Mouse (Mus musculus) erythroblast, adult 5-6 weeks (primary cell): ENCODE results near the gene Lrrc45. TPM values are rescaled to one million over a fixed set of nuclear protein-coding genes. Genes with fewer than 3 reads are reported as not detected.
"Not testable (repeated sequence)": the region's sequence is repeated elsewhere in the genome, so short reads cannot be mapped to it uniquely, and the experiment has no call there.

Experiments used
- ATAC-seq: replicated peaks from 2 replicates; pipeline ENCODE4 v1.8.0; 2016; ENCODE audit warnings: moderate number of reproducible peaks, mild to moderate bottlenecking, moderate TSS enrichment, inconsistent platforms; ENCODE audit not compliant: poor library complexity, low FRiP score, severe bottlenecking
- total RNA-seq, 2 experiments: library from RNA; stranded (forward) in 1 of 2; stranded (reverse) in 1 of 2; fragments of 150-400 nt in 1 of 2; fragments of 200-764, 138-1000 nt in 1 of 2; gene quantifications; 2 replicates each; pipeline versions ENCODE4 v1.2.3 to v1.2.4; 2015 to 2017; ENCODE audit warnings: low replicate concordance in 2 of 2

The Lrrc45 gene
- total RNA-seq, 2 experiments from 2014 or later: 2.3 to 3.7 TPM

DNA sequence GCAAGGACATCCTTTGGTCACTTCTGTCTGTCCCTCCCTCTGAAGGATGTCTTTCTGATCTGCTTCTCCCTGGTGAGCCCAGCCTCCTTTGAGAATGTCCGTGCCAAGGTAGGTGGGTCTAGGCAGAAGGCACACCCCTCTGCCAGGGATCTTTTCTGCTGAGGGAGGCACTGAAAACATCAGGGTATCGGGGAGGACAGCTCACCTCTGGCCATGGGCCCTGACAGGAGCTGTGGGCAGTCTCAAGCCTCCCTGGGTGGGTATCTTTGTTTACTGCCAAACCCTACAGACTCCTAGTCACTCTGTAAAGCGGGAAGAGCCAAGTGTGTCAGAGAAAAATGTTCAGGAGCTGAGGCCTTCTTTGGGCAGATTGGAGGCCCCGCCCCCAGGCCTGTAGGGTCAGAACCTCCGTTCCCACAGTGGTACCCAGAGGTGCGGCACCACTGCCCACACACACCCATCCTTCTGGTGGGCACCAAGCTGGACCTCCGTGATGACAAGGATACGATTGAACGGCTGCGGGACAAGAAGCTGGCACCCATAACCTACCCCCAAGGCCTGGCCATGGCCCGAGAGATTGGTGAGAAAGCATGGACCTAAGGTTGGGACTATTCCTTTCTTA is 9.1 kb downstream of the Lrrc45 start:
- no peak for ATAC-seq

DNA sequence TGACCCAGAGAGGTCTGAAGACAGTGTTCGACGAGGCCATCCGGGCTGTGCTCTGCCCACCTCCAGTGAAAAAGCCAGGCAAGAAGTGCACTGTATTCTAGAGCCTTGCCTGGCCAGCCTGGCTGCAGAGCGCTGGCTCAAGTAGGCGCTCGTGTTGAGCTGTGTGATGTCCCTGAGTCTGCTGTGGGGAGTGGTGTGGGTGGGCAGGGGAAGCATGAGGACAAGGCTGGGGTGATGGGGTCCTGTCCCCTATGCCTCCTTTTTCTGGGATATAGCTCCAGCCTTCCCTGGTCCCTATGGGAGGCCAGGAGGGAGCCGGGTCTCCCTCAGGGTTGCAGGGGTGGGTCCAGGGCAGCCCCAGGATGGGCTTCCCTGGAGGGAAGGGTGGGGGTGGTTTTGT is 9.8 kb downstream of the Lrrc45 start:
- no peak for ATAC-seq

DNA sequence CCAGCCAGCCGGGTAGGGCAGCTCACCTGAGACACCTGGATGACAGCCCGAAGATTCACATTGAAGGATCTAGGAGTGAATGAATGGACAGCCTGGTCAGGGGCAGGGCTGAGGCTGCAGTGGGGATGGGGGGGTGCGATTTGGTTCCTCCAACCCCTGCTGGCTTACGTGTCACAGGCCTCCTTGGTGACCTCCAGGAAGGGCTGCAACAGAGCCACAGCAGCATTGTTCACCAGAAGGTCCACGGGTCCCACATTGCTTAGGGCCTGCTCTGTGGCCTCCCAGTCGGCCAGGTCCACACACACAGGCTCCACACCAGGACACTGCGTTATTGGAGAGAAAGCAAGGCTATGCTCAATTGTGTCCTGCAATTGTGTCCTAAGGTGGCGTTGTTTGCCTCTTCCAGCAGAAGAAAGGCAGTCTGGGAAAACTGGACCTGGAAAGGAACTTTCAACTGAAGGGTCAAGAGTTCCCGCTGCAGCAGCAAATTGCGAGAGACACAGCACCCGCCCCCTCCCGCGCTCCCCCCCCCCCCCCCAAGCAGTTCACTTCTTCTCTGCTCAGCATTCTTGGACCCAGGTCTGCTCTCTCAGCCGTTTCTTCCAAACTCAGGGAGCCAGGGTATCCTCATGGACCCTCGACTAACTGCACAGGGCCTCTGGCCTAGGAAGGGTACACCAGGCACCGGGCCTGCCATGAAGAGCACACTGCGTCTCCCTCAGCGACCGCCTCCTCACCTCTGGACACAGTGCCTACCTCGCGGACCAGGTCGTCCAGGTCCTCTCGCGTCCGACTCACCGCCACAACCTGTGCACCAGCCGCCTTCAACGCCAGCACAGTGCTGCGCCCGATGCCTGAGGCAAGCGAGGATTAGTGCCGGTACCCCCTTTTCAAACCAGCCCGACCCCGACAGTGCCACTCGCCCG is 12.8 kb downstream of the Lrrc45 start:
- peak; percentile 8; the same call in 1 of the 2 replicates for ATAC-seq

DNA sequence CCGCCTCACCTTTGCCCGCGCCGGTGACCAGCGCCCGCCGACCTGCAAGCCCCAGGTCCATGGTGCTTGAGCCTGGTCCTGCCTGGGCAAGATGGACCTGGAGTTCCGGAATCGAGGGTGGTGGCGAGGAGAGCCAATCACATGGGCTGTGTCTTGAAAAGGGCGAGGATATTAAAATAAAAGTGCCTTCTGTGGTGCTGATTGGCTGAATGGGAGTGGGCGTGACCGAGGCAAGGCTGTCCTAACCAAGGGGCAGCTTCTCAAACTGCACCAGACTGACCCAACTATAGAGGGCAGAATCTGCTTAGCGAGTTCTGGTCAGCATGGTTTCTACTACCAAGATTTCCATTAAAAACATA is 13.4 kb downstream of the Lrrc45 start, which contains the start of gene Dcxr:
Gene Dcxr (minus strand): TSS at position 113 of the 359 bp plus-strand sequence.
- ATAC-seq: peak; percentile 68

DNA sequence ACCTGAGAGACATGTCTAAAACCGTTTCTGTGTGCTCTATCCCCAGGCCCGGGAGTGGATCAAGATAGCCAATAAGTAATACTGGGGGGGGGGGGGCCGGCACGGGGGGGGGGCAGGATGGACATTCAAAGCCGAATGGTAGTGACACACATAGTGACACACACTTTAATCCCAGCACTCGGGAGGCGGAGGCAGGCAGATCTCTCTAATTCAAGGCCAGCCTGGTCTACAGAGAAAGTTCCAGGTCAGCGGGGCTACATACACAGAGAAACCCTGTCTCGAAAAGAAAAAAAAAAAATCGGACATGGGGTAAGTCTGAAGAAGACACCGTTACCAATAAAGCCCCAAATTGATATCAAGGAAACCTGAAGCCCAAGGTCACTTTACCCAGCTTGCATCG is 13.8 kb downstream of the Lrrc45 start:
- ATAC-seq: no peak

DNA sequence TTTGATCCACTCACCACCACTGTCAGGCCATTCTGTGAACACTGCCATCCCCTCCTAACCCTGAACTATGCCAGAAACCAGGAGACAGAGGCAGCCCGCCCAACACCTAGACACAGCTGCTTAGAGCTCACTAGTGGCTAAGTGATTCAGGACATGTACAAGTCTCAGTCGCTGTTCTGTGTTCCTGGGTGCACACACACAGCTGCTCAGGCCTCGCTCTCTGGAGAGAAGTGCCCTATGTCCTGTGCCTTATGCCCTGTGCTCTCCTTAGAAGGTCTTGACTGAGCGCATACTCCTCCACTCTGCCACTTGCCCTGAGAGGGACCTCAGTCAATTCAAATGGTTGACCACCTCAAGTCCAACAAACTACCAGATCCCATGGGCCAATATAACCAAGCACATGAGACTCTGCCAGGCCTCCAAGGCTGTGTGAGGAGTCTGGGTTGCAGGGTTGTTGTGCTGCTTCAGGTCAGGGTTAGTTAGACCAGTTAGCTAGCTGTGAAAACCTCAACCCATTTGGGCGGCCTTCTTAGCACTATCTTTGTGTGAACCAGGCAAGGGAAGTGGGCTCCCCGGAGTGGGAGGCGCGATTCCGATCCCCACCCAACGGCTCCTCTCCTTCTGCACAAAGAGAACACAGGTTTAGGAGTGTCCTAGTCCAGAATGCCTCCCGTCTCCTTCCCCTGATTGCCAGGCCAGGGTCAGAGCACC is 15.0 kb downstream of the Lrrc45 start:
- no peak for ATAC-seq

DNA sequence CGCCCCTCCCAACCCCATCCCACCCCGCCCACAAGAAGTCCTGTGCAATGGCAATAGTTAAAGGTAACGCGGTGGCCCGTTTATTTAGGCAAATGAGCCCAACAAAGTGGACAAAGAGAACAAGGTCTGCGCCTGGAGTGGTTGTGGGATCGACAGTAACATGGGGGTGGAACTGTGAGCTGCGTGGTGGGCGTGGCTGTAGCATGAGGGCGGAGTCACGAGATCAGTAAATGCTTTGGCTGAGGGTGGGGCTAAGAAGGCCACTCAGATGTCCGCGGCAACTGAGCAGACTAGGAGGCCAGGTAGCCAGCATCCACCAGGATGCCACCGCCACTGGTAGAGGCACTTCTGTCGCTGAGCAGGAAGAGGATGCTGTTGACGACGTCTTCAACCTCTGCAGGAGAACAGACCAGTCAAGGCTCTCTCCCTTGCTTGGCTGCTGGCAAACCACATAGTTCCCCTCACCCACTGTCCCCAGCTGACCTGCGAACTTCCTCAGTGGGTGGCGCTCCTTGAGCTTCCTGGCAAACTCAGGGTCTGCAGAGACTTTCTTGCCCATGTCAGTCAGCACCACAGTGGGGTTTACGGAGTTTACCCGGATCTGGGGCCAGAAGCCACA is 15.8 kb downstream of the Lrrc45 start:
- ATAC-seq: not testable (repeated sequence)

DNA sequence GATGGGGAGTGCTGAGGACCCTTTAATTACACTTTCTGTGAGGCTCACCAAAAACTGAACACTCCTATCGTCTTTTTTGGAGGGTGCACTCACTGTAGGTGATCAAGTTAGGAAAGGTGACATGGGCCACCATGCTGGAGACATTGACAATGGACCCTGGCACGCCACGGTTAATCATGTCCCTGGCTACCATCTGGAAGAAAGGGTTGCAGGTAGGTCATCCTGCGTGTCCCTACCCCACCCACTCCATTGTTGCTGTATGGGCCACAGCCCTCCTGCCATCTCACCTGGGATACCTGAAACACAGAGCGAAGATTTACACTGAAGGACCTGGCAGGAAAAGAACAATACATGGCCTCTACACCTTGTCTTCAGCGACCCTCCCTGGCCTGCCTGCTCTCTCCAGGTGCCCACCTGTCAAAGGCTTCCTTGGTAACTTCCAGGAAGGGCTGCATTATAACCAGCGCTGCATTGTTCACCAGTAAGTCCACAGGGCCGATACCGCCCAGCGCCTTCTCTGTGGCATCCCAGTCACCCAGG is 16.7 kb downstream of the Lrrc45 start:
- no peak for ATAC-seq

DNA sequence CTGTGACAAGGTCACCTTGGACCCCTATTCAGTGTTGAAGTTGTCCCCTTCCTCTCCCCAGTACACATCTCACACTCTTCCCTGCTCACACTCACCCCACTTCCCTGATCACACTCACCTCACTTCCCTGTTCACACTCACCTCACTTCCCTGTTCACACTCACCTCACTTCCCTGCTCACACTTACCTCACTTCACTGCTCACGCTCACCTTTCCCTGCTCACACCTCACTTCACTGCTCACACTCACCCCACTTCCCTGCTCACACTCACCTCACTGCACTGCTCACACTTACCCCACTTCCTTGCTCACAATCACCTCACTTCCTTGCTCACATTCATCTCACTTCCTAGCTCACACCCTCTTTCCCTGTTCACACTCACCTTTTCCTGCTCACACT is 17.7 kb downstream of the Lrrc45 start:
- no peak for ATAC-seq

DNA sequence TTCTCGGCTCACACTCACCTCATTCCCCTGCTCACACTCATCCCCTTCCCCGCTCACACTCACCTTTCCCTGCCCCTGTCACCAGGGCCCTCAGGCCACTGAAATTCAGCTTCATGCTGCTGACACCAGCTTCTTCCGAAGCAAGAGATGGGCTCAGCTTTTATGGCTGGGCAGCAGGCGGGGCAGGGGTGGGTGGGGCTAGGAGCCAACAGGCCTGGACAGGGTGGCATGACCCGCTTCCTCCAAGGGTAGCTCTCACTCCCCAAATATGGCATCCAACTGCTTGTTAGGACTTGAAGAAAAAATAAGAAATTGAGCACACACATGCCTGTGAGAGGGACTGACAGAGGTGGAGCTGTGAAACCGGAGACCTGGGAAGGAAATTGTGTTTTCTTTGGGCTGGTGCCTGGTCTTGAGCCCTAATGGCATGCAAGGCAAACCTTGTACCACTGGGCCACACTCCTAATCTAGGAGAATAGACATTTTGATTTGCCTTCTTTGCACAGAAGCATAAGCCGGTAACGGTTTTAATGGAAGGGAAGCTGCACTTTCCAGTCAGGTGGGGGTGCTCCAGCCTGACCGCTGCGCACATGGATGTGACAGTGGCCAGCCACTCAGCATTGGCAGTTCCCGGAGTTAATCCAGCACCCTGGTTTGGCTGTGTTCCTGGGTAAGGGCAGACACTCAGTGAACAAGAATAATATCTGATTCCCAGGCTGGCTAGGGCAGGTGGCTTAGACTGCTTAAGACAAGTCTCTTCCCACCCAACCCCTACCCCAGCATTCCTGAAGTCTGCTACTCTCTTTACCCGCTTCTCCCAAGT is 18.3 kb downstream of the Lrrc45 start, which contains the start of gene Cbr2:
Gene Cbr2 (minus strand): TSS at position 257 of the 823 bp plus-strand sequence.
- ATAC-seq: no peak

DNA sequence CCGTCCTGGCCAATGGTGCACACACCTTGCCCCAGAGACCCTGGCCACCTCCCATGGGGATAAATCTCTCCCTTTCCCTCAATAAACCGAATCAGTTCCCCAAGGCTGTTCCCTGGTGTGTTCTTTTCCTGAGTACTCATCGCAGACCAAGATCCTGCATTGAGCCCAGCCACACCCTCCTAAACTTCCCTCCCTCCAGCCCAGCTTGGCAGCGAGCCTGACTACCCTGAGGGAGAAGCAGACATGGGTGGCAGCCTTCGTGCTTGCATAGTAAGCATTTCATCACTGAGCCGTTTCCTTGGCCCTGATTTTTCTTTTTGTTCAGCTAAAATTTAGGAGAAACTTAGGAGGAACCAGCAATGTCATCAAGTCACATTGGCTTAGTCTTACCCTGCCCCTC is 19.8 kb downstream of the Lrrc45 start:
- ATAC-seq: no peak

DNA sequence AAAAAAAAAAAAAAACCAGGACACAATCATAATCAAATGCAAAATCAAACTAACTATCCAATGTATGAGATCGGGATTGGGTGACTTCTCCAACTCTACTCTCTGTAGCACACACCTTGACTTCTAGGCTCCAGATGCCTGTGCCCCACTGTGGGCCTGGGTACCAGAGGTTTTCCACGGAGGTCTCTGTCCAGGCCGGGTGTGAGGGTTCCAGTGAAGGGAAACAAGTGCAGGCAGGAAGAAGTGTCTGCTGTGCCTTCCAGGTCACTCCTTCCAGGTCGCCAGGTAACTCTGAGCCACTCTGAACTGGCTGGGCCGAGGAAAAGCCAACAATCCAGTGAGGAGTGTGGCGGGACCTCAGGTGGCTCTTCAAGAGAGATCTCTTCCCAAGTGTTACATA is 22.7 kb downstream of the Lrrc45 start:
- ATAC-seq: no peak

DNA sequence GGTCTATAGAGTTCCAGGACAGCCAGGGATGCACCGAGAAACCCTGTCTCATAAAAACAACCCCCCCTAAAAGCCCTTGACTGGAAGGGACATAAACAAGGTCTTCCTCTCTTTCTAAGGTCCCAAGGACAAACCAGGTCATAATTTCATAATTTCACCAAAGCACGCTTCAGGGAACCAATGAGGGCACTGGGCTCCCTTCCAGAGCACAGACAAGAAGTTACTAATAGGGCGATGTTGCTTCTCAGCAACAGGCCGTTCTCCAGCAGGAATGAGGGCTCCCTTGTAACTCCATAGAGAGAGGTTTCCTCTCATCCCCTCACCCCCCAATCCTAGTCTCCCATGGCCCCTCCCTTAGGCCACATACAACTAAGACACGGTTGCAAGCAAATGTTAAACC is 27.3 kb downstream of the Lrrc45 start:
- no peak for ATAC-seq

DNA sequence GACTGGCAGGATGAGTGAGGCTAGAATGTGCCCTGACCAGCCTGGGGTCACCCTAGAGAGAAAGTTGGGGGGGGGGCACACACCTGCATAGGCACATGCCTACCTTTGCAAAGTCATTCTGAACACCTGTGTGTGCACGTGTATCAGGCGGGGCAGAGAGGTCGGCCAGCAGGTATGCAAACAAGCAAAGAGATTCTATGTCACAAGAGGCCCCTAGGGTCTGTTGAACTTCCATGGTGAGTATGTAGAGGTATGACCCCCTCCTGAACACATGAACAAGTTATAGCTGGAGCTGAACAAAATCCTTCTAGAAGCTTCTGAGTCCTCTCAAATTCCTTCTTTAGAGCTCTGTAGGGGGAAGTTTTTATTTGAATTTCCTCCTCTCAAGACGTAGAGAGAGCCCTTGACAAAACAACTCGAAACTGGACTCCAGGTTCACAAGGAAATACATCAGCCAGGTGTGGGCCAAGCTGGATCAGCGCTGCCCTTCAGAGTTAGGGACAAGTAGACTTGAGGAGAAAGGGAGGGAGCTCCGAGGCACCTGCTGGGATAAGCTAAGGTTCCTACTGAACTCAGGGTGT is 30.5 kb downstream of the Lrrc45 start:
- ATAC-seq: no peak

DNA sequence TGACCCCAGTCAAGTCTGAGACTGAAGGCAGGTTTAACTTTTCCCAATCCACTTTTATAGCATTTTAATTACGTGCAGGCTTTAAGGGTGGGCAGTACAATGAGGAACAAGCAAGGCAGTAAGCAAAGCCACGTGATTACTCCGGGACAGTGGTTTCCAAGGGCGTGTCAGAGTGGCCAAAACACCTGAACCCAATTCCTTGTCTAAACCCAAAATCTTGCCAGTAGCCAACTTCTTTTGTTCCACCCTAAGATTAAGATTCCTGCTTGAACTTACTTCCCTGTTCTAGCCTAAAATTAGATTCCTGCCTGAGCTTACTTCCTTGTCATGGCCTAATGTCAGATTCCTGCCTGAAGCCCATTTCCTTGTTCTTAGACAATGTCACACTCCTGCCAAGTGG is 34.2 kb downstream of the Lrrc45 start:
- ATAC-seq: no peak

DNA sequence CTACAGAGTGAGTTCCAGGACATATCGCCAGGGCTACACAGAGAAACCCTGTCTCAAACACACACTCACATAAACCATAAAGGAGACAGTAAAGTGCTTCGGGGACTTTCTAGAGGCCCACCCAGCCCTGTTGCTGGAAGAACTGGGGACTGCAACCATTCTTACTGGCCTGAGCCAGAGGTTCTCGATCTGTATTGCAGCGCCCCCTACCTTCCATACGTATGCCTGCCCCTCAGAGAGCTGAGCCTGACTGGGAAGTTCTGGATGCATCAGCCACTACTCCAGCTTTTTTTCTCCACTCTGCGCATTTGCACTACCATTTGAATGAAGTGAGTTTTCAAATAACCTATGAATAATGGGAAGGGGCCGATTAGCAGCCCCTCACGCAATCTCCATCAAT is 35.7 kb downstream of the Lrrc45 start:
- peak; percentile 73; the same call in 1 of the 2 replicates for ATAC-seq

DNA sequence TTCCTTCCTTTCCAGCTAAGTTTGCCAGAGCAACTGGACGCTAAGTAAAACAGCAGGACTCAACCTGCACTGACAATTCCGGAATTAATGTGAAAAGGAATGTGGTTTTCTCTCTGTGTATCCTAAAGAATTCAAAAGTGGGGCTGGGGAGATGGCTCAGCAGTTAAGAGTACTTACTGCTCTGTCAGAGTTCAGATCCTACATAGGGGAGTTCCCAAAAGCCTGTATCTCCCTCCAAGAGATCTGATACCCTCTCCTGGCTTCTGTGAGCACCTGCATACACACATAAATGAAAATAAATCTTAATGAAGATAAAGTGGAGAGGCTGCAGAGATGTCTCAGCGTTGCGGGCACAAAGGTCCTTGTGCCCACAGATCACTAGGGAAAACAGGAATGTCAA is 37.9 kb downstream of the Lrrc45 start:
- no peak for ATAC-seq

DNA sequence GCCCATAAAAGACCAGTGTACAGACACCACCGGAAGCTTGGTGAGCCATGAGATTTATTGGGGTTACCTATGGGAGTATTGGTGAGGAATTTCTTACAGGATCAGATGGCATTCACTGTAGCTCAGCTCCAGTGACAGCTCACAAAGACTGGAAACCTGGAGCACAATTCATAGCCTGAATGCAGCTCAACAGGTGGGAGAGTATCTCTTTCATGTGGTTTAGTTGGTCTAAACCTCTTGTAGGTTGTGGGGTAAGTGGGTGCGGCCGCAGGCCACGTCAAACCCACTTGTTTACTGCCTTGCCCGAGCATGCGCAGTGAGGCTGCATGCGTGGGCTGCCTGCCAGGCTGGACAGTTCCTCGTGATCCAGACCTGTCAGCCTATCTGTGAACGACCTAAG is 46.5 kb downstream of the Lrrc45 start:
- ATAC-seq: no peak
